Mouse (Mus musculus) right cerebral cortex, postnatal 14 days (tissue): ENCODE measurements around the gene Tssk3.

ENCODE experiments used
- DNase-seq: peaks from one replicate; pipeline ENCODE4 v3.0.0; 2022

Gene Tssk3

GRCm38 (mm10) chr4:129448713-129449112 is 42.1 kb downstream of the Tssk3 start:
- no peak for DNase-seq

- DNase-seq: no peak
Observed at GRCm38 (mm10) chr4:129447778-129448563, 42.9 kb downstream of the Tssk3 start.

- DNase-seq: no peak
Observed at GRCm38 (mm10) chr4:129447360-129447759, 43.5 kb downstream of the Tssk3 start.

GRCm38 (mm10) chr4:129441145-129441544 is 49.7 kb downstream of the Tssk3 start:
- DNase-seq: no peak

- DNase-seq: peak; percentile 71
Observed at GRCm38 (mm10) chr4:129440340-129441063, 50.3 kb downstream of the Tssk3 start, which contains the start of gene Zbtb8b. Gene Zbtb8b, minus strand, starts transcription at chr4:129440853.
